21 mouse cellular contexts compared by ENCODE assay signal in genomic region chr10:60156016-60156415, GRCm38 (mm10). TPM values are rescaled to one million over a fixed set of nuclear protein-coding genes. Genes with fewer than 3 reads are reported as not detected.
"Had no signal": no experiment of that assay in that cellular context is flagged by ENCODE, and none has a peak within 500 bp of the region (broad histone marks: within the 10 kb centered on the region; RNA-seq: fewer than 3 reads in every experiment).

No protein-coding gene starts in this region.

- DNase-seq: kidney, adult 8-10 months; kidney, postnatal 10 days; kidney, postnatal 36 days; layer of hippocampus, postnatal 36 days; liver, postnatal 0 days; lung, embryonic 14.5 days; retina, postnatal 1 day; right cerebral cortex, postnatal 25 days; thymus, adult 18-20 months; thymus, postnatal 36 days had no signal

- H3K27ac ChIP-seq: kidney, embryonic 15.5 days; left cerebral cortex, adult 2 months; limb, embryonic 12.5 days; limb, embryonic 15.5 days; liver, embryonic 14.5 days; macrophage; midbrain, embryonic 12.5 days; midbrain, embryonic 15.5 days; neural tube, embryonic 13.5 days; stomach, embryonic 15.5 days had no signal

- H3K4me1 ChIP-seq: kidney, embryonic 15.5 days; midbrain, embryonic 12.5 days; midbrain, embryonic 15.5 days; stomach, embryonic 15.5 days had no signal

- H3K27me3 ChIP-seq: kidney, embryonic 15.5 days; limb, embryonic 12.5 days; midbrain, embryonic 15.5 days; neural tube, embryonic 13.5 days; stomach, embryonic 15.5 days had no signal

- H3K4me3 ChIP-seq: kidney, embryonic 15.5 days; left cerebral cortex, adult 2 months; limb, embryonic 12.5 days; limb, embryonic 15.5 days; midbrain, embryonic 12.5 days; midbrain, embryonic 15.5 days; myocyte; neural tube, embryonic 13.5 days; stomach, embryonic 15.5 days had no signal

- H3K36me3 ChIP-seq: kidney, embryonic 15.5 days; limb, embryonic 12.5 days; limb, embryonic 15.5 days; midbrain, embryonic 12.5 days; midbrain, embryonic 15.5 days; neural tube, embryonic 13.5 days; stomach, embryonic 15.5 days had no signal

RNA-seq across cellular contexts. Expression of gene Spock2, which starts 50.0 kb away (rescaled TPM):
- polyA plus RNA-seq: macrophage had no signal
